In genomic region chr11:109884801-109885200, GRCm38 (mm10) we compare ENCODE assay signal across 11 mouse cellular contexts. TPM values are rescaled to one million over a fixed set of nuclear protein-coding genes. Genes with fewer than 3 reads are reported as not detected.
A peak's percentile ranks its signal among the peaks of the same experiment; 100 is the strongest.
DNase-seq lines count a peak whose midpoint lies in the region; ATAC-seq and TF ChIP-seq lines count a peak whose summit lies in the region.
"Had no signal": no experiment of that assay in that cellular context is flagged by ENCODE, and none has a peak within 500 bp of the region (broad histone marks: within the 10 kb centered on the region; RNA-seq: fewer than 3 reads in every experiment).

No protein-coding gene starts in this region.

- intact Hi-C loops in gastrocnemius, adult 2 months (cut with DNase I) = no loop called here
- intact Hi-C loops in heart, postnatal 36 days (cut with DNase I) = loop anchor here (5.0 kb wide), 1 partner anchor 108 kb away; no protein-coding TSS in a partner anchor

- H3K4me2 ChIP-seq in kidney, embryonic 14.5 days (replicated peaks; ENCODE audit: low read depth, low read length) = no peak overlapping the region
- H3K4me2 ChIP-seq: forebrain, embryonic 15.5 days; hindbrain, embryonic 14.5 days had no signal

- no peak for ATAC-seq in kidney, embryonic 14.5 days (ENCODE audit: low FRiP score, low TSS enrichment)
- ATAC-seq: forebrain, embryonic 15.5 days had no signal

- DNase-seq in kidney, adult 8-10 months = peak; percentile 33 to 53
- peak; percentile 72 for DNase-seq in gastrocnemius, adult 2 months
- DNase-seq in heart, postnatal 36 days = peak; percentile 46 to 60
- DNase-seq in lung, postnatal 4 days = peak; percentile 63 to 83
- DNase-seq in cerebellum, adult 9-11 months = no peak
- no peak for DNase-seq in left cerebral cortex, adult 8-10 months (ENCODE audit: low spot score in 2 of 2)
- DNase-seq: right cerebral cortex, postnatal 4 days had no signal

- no peak for TF ChIP-seq CTCF in gastrocnemius, adult 2 months (IDR thresholded peaks at IDR 0.05)

- no peaks in the 10 kb centered on the region for H3K27me3 ChIP-seq in kidney, embryonic 14.5 days (ENCODE audit: control insufficient read depth, insufficient read depth, low read length)
- H3K27me3 ChIP-seq: forebrain, embryonic 15.5 days had no signal

- H3K9me3 ChIP-seq in kidney, embryonic 14.5 days (ENCODE audit: control insufficient read depth, low read length) = no peaks in the 10 kb centered on the region
- H3K9me3 ChIP-seq: forebrain, embryonic 15.5 days had no signal

- no peak overlapping the region for H3K4me3 ChIP-seq in kidney, embryonic 14.5 days (ENCODE audit: low read length)
- no peak overlapping the region for H3K4me3 ChIP-seq in gastrocnemius, adult 2 months
- H3K4me3 ChIP-seq: forebrain, embryonic 15.5 days had no signal

- H3K36me3 ChIP-seq in kidney, embryonic 14.5 days (ENCODE audit: control insufficient read depth, insufficient read depth, low read length) = no peaks in the 10 kb centered on the region
- H3K36me3 ChIP-seq: forebrain, embryonic 15.5 days had no signal

- H3K9ac ChIP-seq in kidney, embryonic 14.5 days (ENCODE audit: low read depth, low read length) = no peak overlapping the region
- H3K9ac ChIP-seq: forebrain, embryonic 15.5 days; hindbrain, embryonic 14.5 days had no signal

- WGBS in kidney, embryonic 14.5 days = 40% methylated on average over 4 of the region's 4 CpGs

- no peaks in the 10 kb centered on the region; the same call in 1 of the 2 replicates for H3K4me1 ChIP-seq in kidney, embryonic 14.5 days (ENCODE audit: control insufficient read depth, insufficient read depth, low read length)
- H3K4me1 ChIP-seq: forebrain, embryonic 15.5 days had no signal

- no peak overlapping the region for H3K27ac ChIP-seq in kidney, embryonic 14.5 days (ENCODE audit: low read depth, low read length)
- H3K27ac ChIP-seq in gastrocnemius, adult 2 months = peak overlapping the region; percentile 82
- H3K27ac ChIP-seq: forebrain, embryonic 15.5 days; hindbrain, embryonic 14.5 days had no signal

RNA-seq across cellular contexts. Expression of gene 1700012B07Rik, which starts 57.0 kb away (rescaled TPM):
- polyA plus RNA-seq in kidney, embryonic 14.5 days (2014; fragmentation: Nextera tagmentation; extraction: Ambion mirVana) = not detected in 2 replicates
- total RNA-seq in gastrocnemius, adult 2 months (2021) = not detected
- total RNA-seq in heart, postnatal 36 days (2021) = not detected
- total RNA-seq in left cerebral cortex, adult 8-10 months (2022) = not detected
- total RNA-seq: left cerebral cortex, postnatal 14 days had no signal
- polyA plus RNA-seq: forebrain, embryonic 15.5 days; hindbrain, embryonic 14.5 days had no signal

Comparison
In these comparisons a context has a peak if more than half of its experiments do, and no peak if none do; other contexts are left out.
1. DNase-seq: peak in kidney, adult 8-10 months (2 of 2), gastrocnemius, adult 2 months (single experiment), heart, postnatal 36 days (2 of 2) and lung, postnatal 4 days (2 of 2); none in cerebellum, adult 9-11 months (single experiment) and left cerebral cortex, adult 8-10 months (0 of 2).